Mouse (Mus musculus): ENCODE data around the gene Rimbp2. TPM values are rescaled to one million over a fixed set of nuclear protein-coding genes. Genes with fewer than 3 reads are reported as not detected.
"Not testable (repeated sequence)": the region's sequence is repeated elsewhere in the genome, so short reads cannot be mapped to it uniquely, and the experiment has no call there.

The Rimbp2 gene
- polyA plus RNA-seq, 1 experiment from 2014 or later: not detected

GRCm38 (mm10) chr5:128729341-128729740, 223.9 kb downstream of the Rimbp2 start:
- Histone ChIP-seq H3K4me3 (ENCODE audit: inconsistent target) (no peak overlapping the region), H3K79me2 (ENCODE audit: inconsistent target) (no peaks in the 10 kb centered on the region), H3K27ac (no peak overlapping the region), H3K36me3 (ENCODE audit: inconsistent target) (no peaks in the 10 kb centered on the region)
- 74% methylated on average over 5 of the region's 5 CpGs for WGBS (ENCODE audit: missing documents)

GRCm38 (mm10) chr5:128720461-128720860, 232.8 kb downstream of the Rimbp2 start:
- WGBS (ENCODE audit: missing documents): 85% methylated on average over 11 of the region's 11 CpGs
- not testable (repeated sequence) for H3K27ac ChIP-seq; H3K36me3 ChIP-seq (ENCODE audit: inconsistent target); H3K4me3 ChIP-seq (ENCODE audit: inconsistent target); H3K79me2 ChIP-seq (ENCODE audit: inconsistent target)

- 77% methylated on average over 16 of the region's 16 CpGs for WGBS (ENCODE audit: missing documents)
Observed at GRCm38 (mm10) chr5:128715171-128715570, 238.1 kb downstream of the Rimbp2 start.

GRCm38 (mm10) chr5:128711847-128712246, 241.4 kb downstream of the Rimbp2 start:
- Histone ChIP-seq H3K27ac (no peak overlapping the region), H3K36me3 (ENCODE audit: inconsistent target) (no peaks in the 10 kb centered on the region), H3K79me2 (ENCODE audit: inconsistent target) (no peaks in the 10 kb centered on the region), H3K4me3 (ENCODE audit: inconsistent target) (no peak overlapping the region)
- 83% methylated on average over 6 of the region's 6 CpGs for whole genome bisulfite sequencing (ENCODE audit: missing documents)

More at GRCm38 (mm10) chr5:128715171-128715570, 238.1 kb downstream of the Rimbp2 start:
- Histone ChIP-seq H3K79me2 (ENCODE audit: inconsistent target) (no peaks in the 10 kb centered on the region), H3K36me3 (ENCODE audit: inconsistent target) (no peaks in the 10 kb centered on the region), H3K27ac (no peak overlapping the region), H3K4me3 (ENCODE audit: inconsistent target) (no peak overlapping the region)

GRCm38 (mm10) chr5:128710596-128710995, 242.7 kb downstream of the Rimbp2 start:
- Histone ChIP-seq H3K36me3 (ENCODE audit: inconsistent target) (no peaks in the 10 kb centered on the region), H3K4me3 (ENCODE audit: inconsistent target) (no peak overlapping the region), H3K27ac (no peak overlapping the region), H3K79me2 (ENCODE audit: inconsistent target) (no peaks in the 10 kb centered on the region)
- WGBS (ENCODE audit: missing documents): 33% methylated on average over 8 of the region's 8 CpGs

GRCm38 (mm10) chr5:128708929-128709328, 244.4 kb downstream of the Rimbp2 start:
- 91% methylated on average over 5 of the region's 5 CpGs for WGBS (ENCODE audit: missing documents)
- Histone ChIP-seq H3K36me3 (ENCODE audit: inconsistent target) (no peaks in the 10 kb centered on the region), H3K79me2 (ENCODE audit: inconsistent target) (no peaks in the 10 kb centered on the region), H3K27ac (no peak overlapping the region), H3K4me3 (ENCODE audit: inconsistent target) (no peak overlapping the region)

Other genes starting within 250 kb of the Rimbp2 start
- gene Stx2, start 55.1 kb upstream of the Rimbp2 start, polyA plus RNA-seq (2018): 27.3 to 62.9 TPM (median 37.2 TPM) in 3 replicates
- 57.8 to 345 TPM (median 123 TPM) in 3 replicates for gene Ran, start 66.6 kb upstream of the Rimbp2 start, polyA plus RNA-seq (2018)
- not detected in 3 replicates for gene Adgrd1, start 143.3 kb upstream of the Rimbp2 start, polyA plus RNA-seq (2018)

Measured in macrophage (primary cell).